Mouse (Mus musculus) liver, embryonic 15.5 days (tissue): ENCODE data around the gene Il23r. TPM values are rescaled to one million over a fixed set of nuclear protein-coding genes. Genes with fewer than 3 reads are reported as not detected.

Experiments used
- ATAC-seq: fragments of 200-750 bp; cut with Nextera tagmentation; 2 replicates; pipeline ENCODE4 v1.8.0; 2017; ENCODE audit warnings: moderate number of reproducible peaks, mild to moderate bottlenecking, moderate library complexity; ENCODE audit not compliant: insufficient read depth
- H3K27ac ChIP-seq: fragments of 300-500 bp; sonication (generic); replicated peaks from 2 replicates; pipeline ENCODE4 v1.5.1; 2015; ENCODE audit warnings: mild to moderate bottlenecking, inconsistent platforms
- H3K27me3 ChIP-seq: fragments of 300-500 bp; sonication (generic); 2 replicates; pipeline ENCODE4 v1.6.1; 2015; ENCODE audit warnings: mild to moderate bottlenecking, inconsistent platforms
- H3K36me3 ChIP-seq: fragments of 300-500 bp; sonication (generic); replicated peaks from 2 replicates; pipeline ENCODE4 v1.6.1; 2015; ENCODE audit warnings: moderate library complexity, mild to moderate bottlenecking, inconsistent platforms
- H3K4me1 ChIP-seq: fragments of 300-500 bp; sonication (generic); replicated peaks from 2 replicates; pipeline ENCODE4 v1.6.1; 2015; ENCODE audit warnings: inconsistent platforms
- H3K4me2 ChIP-seq: fragments of 300-500 bp; sonication (generic); 2 replicates; pipeline ENCODE4 v1.6.1; 2015; ENCODE audit warnings: moderate library complexity, mild to moderate bottlenecking, inconsistent platforms
- H3K4me3 ChIP-seq: fragments of 300-500 bp; sonication (generic); replicated peaks from 2 replicates; pipeline ENCODE4 v1.5.1; 2015; ENCODE audit warnings: mild to moderate bottlenecking, inconsistent platforms
- H3K9ac ChIP-seq: fragments of 300-500 bp; sonication (generic); 2 replicates; pipeline ENCODE4 v1.6.1; 2015; ENCODE audit warnings: moderate library complexity, mild to moderate bottlenecking, inconsistent platforms
- H3K9me3 ChIP-seq: fragments of 300-500 bp; sonication (generic); replicated peaks from 2 replicates; pipeline ENCODE4 v1.6.1; 2016; ENCODE audit warnings: inconsistent platforms
- WGBS: fragments of 180-500 bp; shearing (Covaris S2); methylation state at CpG from one replicate; pipeline ENCODE4 v1.1.7; 2015; ENCODE audit warnings: mixed read lengths; ENCODE audit not compliant: insufficient replicate concordance; 5-methylcytosine and 5-hydroxymethylcytosine counted together
- polyA plus RNA-seq: library from polyadenylated mRNA; unstranded; fragments of >200 nt; fragmentation: Nextera tagmentation; extraction: Ambion mirVana; gene quantifications from 2 replicates; pipeline ENCODE4 v1.2.1, GENCODE M21; 2015

Il23r gene
- polyA plus RNA-seq, 1 experiment from 2014 or later: not detected

- no peak overlapping the region for H3K4me3 ChIP-seq
- no peak overlapping the region for H3K4me2 ChIP-seq
- H3K9ac ChIP-seq: no peak overlapping the region
- ATAC-seq: no peak
- no peaks in the 10 kb centered on the region for H3K36me3 ChIP-seq
- WGBS: 51% methylated on average over 2 of the region's 2 CpGs
- H3K27ac ChIP-seq: no peak overlapping the region
- no peaks in the 10 kb centered on the region for H3K27me3 ChIP-seq
- H3K4me1 ChIP-seq: no peaks in the 10 kb centered on the region
- H3K9me3 ChIP-seq: no peaks in the 10 kb centered on the region
Observed at GRCm38 (mm10) chr6:67481012-67481411, 10.6 kb downstream of the Il23r start.

GRCm38 (mm10) chr6:67471242-67471641, 20.4 kb downstream of the Il23r start:
- Histone ChIP-seq H3K4me1 (no peaks in the 10 kb centered on the region), H3K4me2 (no peak overlapping the region), H3K36me3 (no peaks in the 10 kb centered on the region), H3K4me3 (no peak overlapping the region), H3K9me3 (no peaks in the 10 kb centered on the region), H3K27ac (no peak overlapping the region), H3K9ac (no peak overlapping the region), H3K27me3 (no peaks in the 10 kb centered on the region; the same call in 1 of the 2 replicates)
- no peak for ATAC-seq
- 13% methylated on average over 1 of the region's 1 CpGs for WGBS

GRCm38 (mm10) chr6:67459424-67459823, 32.2 kb downstream of the Il23r start:
- 71% methylated on average over 1 of the region's 1 CpGs for WGBS
- no peak for ATAC-seq

GRCm38 (mm10) chr6:67451330-67451729, 40.3 kb downstream of the Il23r start:
- 50% methylated on average over 5 of the region's 5 CpGs for WGBS
- Histone ChIP-seq H3K9me3 (no peaks in the 10 kb centered on the region), H3K4me2 (no peak overlapping the region), H3K27ac (no peak overlapping the region), H3K36me3 (no peaks in the 10 kb centered on the region), H3K4me3 (no peak overlapping the region), H3K9ac (no peak overlapping the region), H3K4me1 (no peaks in the 10 kb centered on the region), H3K27me3 (no peaks in the 10 kb centered on the region)
- ATAC-seq: no peak

More at GRCm38 (mm10) chr6:67459424-67459823, 32.2 kb downstream of the Il23r start:
- Histone ChIP-seq H3K4me2 (no peak overlapping the region), H3K4me3 (no peak overlapping the region), H3K36me3 (no peaks in the 10 kb centered on the region), H3K4me1 (no peaks in the 10 kb centered on the region), H3K9ac (no peak overlapping the region), H3K27ac (no peak overlapping the region), H3K9me3 (no peaks in the 10 kb centered on the region), H3K27me3 (no peaks in the 10 kb centered on the region)

- ATAC-seq: no peak
- Histone ChIP-seq H3K4me2 (no peak overlapping the region), H3K9me3 (no peaks in the 10 kb centered on the region), H3K4me1 (no peaks in the 10 kb centered on the region), H3K27me3 (no peaks in the 10 kb centered on the region), H3K4me3 (no peak overlapping the region), H3K9ac (no peak overlapping the region), H3K36me3 (no peaks in the 10 kb centered on the region), H3K27ac (no peak overlapping the region)
- WGBS: 68% methylated on average over 1 of the region's 1 CpGs
Observed at GRCm38 (mm10) chr6:67445866-67446265, 45.8 kb downstream of the Il23r start.

- ATAC-seq: no peak
- Histone ChIP-seq H3K4me2 (no peak overlapping the region), H3K9me3 (no peaks in the 10 kb centered on the region), H3K4me3 (no peak overlapping the region), H3K4me1 (no peaks in the 10 kb centered on the region), H3K9ac (no peak overlapping the region), H3K36me3 (no peaks in the 10 kb centered on the region), H3K27ac (no peak overlapping the region), H3K27me3 (no peaks in the 10 kb centered on the region)
- WGBS: 62% methylated on average over 6 of the region's 6 CpGs
Observed at GRCm38 (mm10) chr6:67443124-67443523, 48.5 kb downstream of the Il23r start.

- no peaks in the 10 kb centered on the region for H3K36me3 ChIP-seq
- 42% methylated on average over 3 of the region's 3 CpGs for WGBS
- H3K4me2 ChIP-seq: no peak overlapping the region
- ATAC-seq: no peak
- no peaks in the 10 kb centered on the region for H3K9me3 ChIP-seq
- H3K27ac ChIP-seq: no peak overlapping the region
- H3K4me3 ChIP-seq: no peak overlapping the region
- H3K9ac ChIP-seq: no peak overlapping the region
- H3K27me3 ChIP-seq: no peaks in the 10 kb centered on the region
- no peaks in the 10 kb centered on the region for H3K4me1 ChIP-seq
Observed at GRCm38 (mm10) chr6:67437814-67438385, 53.8 kb downstream of the Il23r start.

GRCm38 (mm10) chr6:67437028-67437427, 54.6 kb downstream of the Il23r start:
- no peak overlapping the region for H3K27ac ChIP-seq
- no peak overlapping the region for H3K9ac ChIP-seq
- no peaks in the 10 kb centered on the region for H3K9me3 ChIP-seq
- H3K4me1 ChIP-seq: no peaks in the 10 kb centered on the region
- no peak for ATAC-seq
- no peak overlapping the region for H3K4me2 ChIP-seq
- H3K27me3 ChIP-seq: no peaks in the 10 kb centered on the region
- no peaks in the 10 kb centered on the region for H3K36me3 ChIP-seq
- no peak overlapping the region for H3K4me3 ChIP-seq

GRCm38 (mm10) chr6:67436295-67436694, 55.4 kb downstream of the Il23r start:
- H3K4me3 ChIP-seq: no peak overlapping the region
- WGBS: 53% methylated on average over 2 of the region's 2 CpGs
- no peak for ATAC-seq
- H3K36me3 ChIP-seq: no peaks in the 10 kb centered on the region
- H3K4me2 ChIP-seq: no peak overlapping the region
- no peaks in the 10 kb centered on the region for H3K4me1 ChIP-seq
- no peaks in the 10 kb centered on the region for H3K27me3 ChIP-seq
- H3K27ac ChIP-seq: no peak overlapping the region
- no peaks in the 10 kb centered on the region for H3K9me3 ChIP-seq
- H3K9ac ChIP-seq: no peak overlapping the region

GRCm38 (mm10) chr6:67435711-67436110, 55.9 kb downstream of the Il23r start:
- Histone ChIP-seq H3K27ac (no peak overlapping the region), H3K4me1 (no peaks in the 10 kb centered on the region), H3K9me3 (no peaks in the 10 kb centered on the region), H3K27me3 (no peaks in the 10 kb centered on the region), H3K4me2 (no peak overlapping the region), H3K4me3 (no peak overlapping the region), H3K9ac (no peak overlapping the region), H3K36me3 (no peaks in the 10 kb centered on the region)
- ATAC-seq: no peak
- WGBS: 52% methylated on average over 1 of the region's 1 CpGs

GRCm38 (mm10) chr6:67434755-67435452, 56.8 kb downstream of the Il23r start:
- no peak overlapping the region for H3K4me2 ChIP-seq

GRCm38 (mm10) chr6:67431808-67432207, 59.8 kb downstream of the Il23r start:
- WGBS: 51% methylated on average over 3 of the region's 3 CpGs
- Histone ChIP-seq H3K9me3 (no peaks in the 10 kb centered on the region), H3K27me3 (no peaks in the 10 kb centered on the region), H3K36me3 (no peaks in the 10 kb centered on the region), H3K4me1 (no peaks in the 10 kb centered on the region), H3K27ac (no peak overlapping the region), H3K4me2 (no peak overlapping the region), H3K4me3 (no peak overlapping the region), H3K9ac (no peak overlapping the region)
- ATAC-seq: no peak

More at GRCm38 (mm10) chr6:67434755-67435452, 56.8 kb downstream of the Il23r start:
- H3K4me1 ChIP-seq: no peaks in the 10 kb centered on the region
- no peak overlapping the region for H3K9ac ChIP-seq
- no peak overlapping the region for H3K4me3 ChIP-seq
- H3K27ac ChIP-seq: no peak overlapping the region
- WGBS: 36% methylated on average over 2 of the region's 2 CpGs
- ATAC-seq: no peak
- no peaks in the 10 kb centered on the region for H3K9me3 ChIP-seq
- no peaks in the 10 kb centered on the region for H3K36me3 ChIP-seq
- H3K27me3 ChIP-seq: no peaks in the 10 kb centered on the region
